Mouse (Mus musculus) liver, postnatal 0 days (tissue): ENCODE results near the gene Arhgap35. TPM values are rescaled to one million over a fixed set of nuclear protein-coding genes. Genes with fewer than 3 reads are reported as not detected.
A peak's percentile ranks its signal among the peaks of the same experiment; 100 is the strongest.

Experiments used
- ATAC-seq: fragments of 200-750 bp; cut with Nextera tagmentation; 2 replicates; pipeline ENCODE4 v1.8.0; 2017; ENCODE audit warnings: mild to moderate bottlenecking, moderate library complexity
- DNase-seq: peaks from one replicate; pipeline ENCODE4 v3.0.0-alpha.2; 2016
- H3K27ac ChIP-seq: fragments of 300-500 bp; sonication (generic); 2 replicates; pipeline ENCODE4 v1.5.1; 2014; ENCODE audit warnings: antibody characterized with exemption, moderate library complexity, mild to moderate bottlenecking, low read depth
- H3K27me3 ChIP-seq: fragments of 300-500 bp; sonication (generic); 2 replicates; pipeline ENCODE4 v1.6.1; 2014; ENCODE audit warnings: low read length, control low read depth, mixed read lengths; ENCODE audit not compliant: insufficient read depth
- H3K36me3 ChIP-seq: fragments of 300-500 bp; sonication (generic); replicated peaks from 2 replicates; pipeline ENCODE4 v1.6.1; 2014; ENCODE audit warnings: mild to moderate bottlenecking, control low read depth, low read length, moderate library complexity, mixed read lengths; ENCODE audit not compliant: insufficient read depth
- H3K4me1 ChIP-seq: fragments of 300-500 bp; sonication (generic); 2 replicates; pipeline ENCODE4 v1.6.1; 2014; ENCODE audit warnings: antibody characterized with exemption, mild to moderate bottlenecking, control low read depth; ENCODE audit not compliant: insufficient read depth
- H3K4me2 ChIP-seq: fragments of 300-500 bp; sonication (generic); 2 replicates; pipeline ENCODE4 v1.6.1; 2014; ENCODE audit warnings: low read depth, mild to moderate bottlenecking, low read length, moderate library complexity, mixed read lengths
- H3K4me3 ChIP-seq: fragments of 300-500 bp; sonication (generic); 2 replicates; pipeline ENCODE4 v1.5.1; 2014; ENCODE audit warnings: low read depth, low read length
- H3K9ac ChIP-seq: fragments of 300-500 bp; sonication (generic); replicated peaks from 2 replicates; pipeline ENCODE4 v1.6.1; 2014; ENCODE audit warnings: mild to moderate bottlenecking, moderate library complexity
- H3K9me3 ChIP-seq: fragments of 300-500 bp; sonication (generic); 2 replicates; pipeline ENCODE4 v1.6.1; 2016; ENCODE audit warnings: mild to moderate bottlenecking, control low read depth, low read length, mixed read lengths
- CTCF ChIP-seq: sonication (generic); IDR thresholded peaks from 2 replicates; pipeline ENCODE4 v1.5.1; 2016; ENCODE audit warnings: antibody characterized with exemption, low read depth
- EP300 ChIP-seq: IDR thresholded peaks from 2 replicates; pipeline ENCODE4 v1.6.1; 2016; ENCODE audit warnings: antibody characterized with exemption, low read depth, mild to moderate bottlenecking
- WGBS: fragments of 180-500 bp; shearing (Covaris S2); extraction: QIAGEN DNeasy Blood & Tissue Kit; methylation state at CpG from one replicate; pipeline ENCODE4 v1.1.7; 2014; ENCODE audit not compliant: insufficient replicate concordance; 5-methylcytosine and 5-hydroxymethylcytosine counted together
- polyA plus RNA-seq: library from polyadenylated mRNA; unstranded; fragments of >200 nt; fragmentation: Nextera tagmentation; extraction: Ambion mirVana; gene quantifications from 2 replicates; pipeline ENCODE4 v1.2.1, GENCODE M21; 2015

Arhgap35 gene
- polyA plus RNA-seq, 1 experiment from 2014 or later = 2.7 TPM

DNA sequence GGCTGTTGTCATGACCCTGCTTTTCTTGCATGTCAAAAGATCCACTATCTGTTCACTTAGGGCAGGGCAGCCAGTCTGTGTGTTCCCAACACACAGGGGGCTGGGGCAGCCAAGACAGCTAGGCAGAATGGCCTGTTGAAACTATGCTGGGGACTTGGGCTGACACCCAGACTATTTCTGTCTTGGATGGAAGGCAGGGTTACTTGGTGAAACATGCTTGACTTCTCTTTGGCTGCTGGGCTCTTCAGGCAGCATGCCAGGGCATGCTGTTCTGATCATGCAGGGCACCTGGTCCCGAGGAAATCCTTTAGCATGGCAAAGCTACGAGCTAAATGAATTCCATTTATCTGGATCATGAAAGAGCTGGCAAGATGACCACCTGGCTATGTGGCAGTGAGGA is 90.5 kb downstream of the Arhgap35 start:
- Histone ChIP-seq H3K27ac (no peak overlapping the region), H3K9me3 (no peaks in the 10 kb centered on the region), H3K27me3 (no peaks in the 10 kb centered on the region), H3K9ac (no peak overlapping the region), H3K36me3 (no peaks in the 10 kb centered on the region), H3K4me2 (no peak overlapping the region), H3K4me1 (peaks cover 6% of the 10 kb centered on the region; the same call in 1 of the 2 replicates), H3K4me3 (no peak overlapping the region)
- TF ChIP-seq EP300 = no peak
- TF ChIP-seq CTCF = no peak
- no peak for DNase-seq
- no peak for ATAC-seq
- 79% methylated on average over 2 of the region's 2 CpGs for WGBS

DNA sequence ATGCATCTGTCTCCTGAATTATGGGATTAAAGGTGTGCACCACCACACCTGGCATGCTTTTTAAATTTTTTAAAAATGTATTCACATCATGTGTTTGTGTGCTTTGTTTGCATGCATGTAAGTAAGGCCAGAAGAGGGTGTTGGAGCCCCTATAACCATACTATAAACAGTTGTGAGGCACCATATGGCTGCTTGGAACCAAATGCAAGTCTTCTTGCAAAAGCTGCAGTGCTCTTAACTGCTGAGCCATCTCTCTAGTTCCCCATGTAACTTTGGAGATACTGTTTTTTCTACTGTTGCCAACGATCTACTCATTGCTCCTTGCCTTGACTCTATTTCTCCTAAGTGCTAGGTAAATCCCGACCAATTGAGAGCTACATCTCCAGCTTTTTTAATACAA is 95.5 kb downstream of the Arhgap35 start:
- Histone ChIP-seq H3K36me3 (no peaks in the 10 kb centered on the region; the same call in 1 of the 2 replicates), H3K9me3 (no peaks in the 10 kb centered on the region), H3K4me2 (no peak overlapping the region), H3K4me1 (no peaks in the 10 kb centered on the region), H3K27me3 (no peaks in the 10 kb centered on the region), H3K4me3 (no peak overlapping the region), H3K9ac (no peak overlapping the region), H3K27ac (no peak overlapping the region)
- DNase-seq = no peak
- TF ChIP-seq EP300 (no peak), CTCF (no peak)
- ATAC-seq = no peak
- 81% methylated on average over 2 of the region's 2 CpGs for WGBS

- Histone ChIP-seq H3K27me3 (no peaks in the 10 kb centered on the region), H3K4me1 (no peaks in the 10 kb centered on the region), H3K4me2 (no peak overlapping the region), H3K4me3 (no peak overlapping the region), H3K9me3 (no peaks in the 10 kb centered on the region), H3K27ac (no peak overlapping the region), H3K9ac (no peak overlapping the region), H3K36me3 (peaks cover 2% of the 10 kb centered on the region; the same call in 1 of the 2 replicates)
- no peak for ATAC-seq
- TF ChIP-seq CTCF (no peak), EP300 (no peak)
- WGBS = 83% methylated on average over 5 of the region's 5 CpGs
- no peak for DNase-seq
These were observed 97.6 kb downstream of the Arhgap35 start for GRCm38 (mm10) chr7:16517198-16517597.

GRCm38 (mm10) chr7:16507284-16507683 is 107.5 kb downstream of the Arhgap35 start:
- ATAC-seq = no peak
- TF ChIP-seq EP300 = no peak
- peak; percentile 81 for TF ChIP-seq CTCF
- Histone ChIP-seq H3K27ac (no peak overlapping the region), H3K9me3 (no peaks in the 10 kb centered on the region), H3K9ac (no peak overlapping the region), H3K4me2 (no peak overlapping the region), H3K27me3 (no peaks in the 10 kb centered on the region), H3K4me1 (peaks cover 21% of the 10 kb centered on the region), H3K4me3 (no peak overlapping the region), H3K36me3 (peaks cover 25% of the 10 kb centered on the region)
- WGBS = 9% methylated on average over 3 of the region's 3 CpGs
- DNase-seq = peak; percentile 63

DNA sequence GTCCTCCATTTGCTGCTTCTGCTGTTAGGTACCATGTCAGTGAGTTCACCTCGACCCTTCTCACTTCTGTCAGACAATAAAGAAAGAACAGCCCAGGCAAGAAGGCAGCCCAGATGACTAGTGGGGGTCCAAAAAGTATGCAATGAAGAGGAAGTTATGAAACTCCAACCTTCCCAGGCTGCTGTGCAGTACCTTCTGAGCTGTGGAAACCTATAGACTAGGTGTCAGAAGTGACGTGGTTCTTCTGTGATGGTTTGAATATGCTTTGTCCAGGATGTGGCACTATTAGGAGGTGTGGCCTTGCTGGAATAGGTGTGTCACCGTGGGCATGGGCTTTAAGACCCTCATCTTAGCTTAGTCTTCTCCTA is 109.6 kb downstream of the Arhgap35 start:
- Histone ChIP-seq H3K27me3 (no peaks in the 10 kb centered on the region), H3K4me2 (no peak overlapping the region), H3K9me3 (no peaks in the 10 kb centered on the region), H3K4me3 (no peak overlapping the region), H3K9ac (no peak overlapping the region), H3K4me1 (peaks cover 21% of the 10 kb centered on the region), H3K36me3 (0 out of 2 replicates have a peak, but pooled peaks cover 16% of the 10 kb centered on the region), H3K27ac (peak overlapping the region; percentile 78)
- ATAC-seq (peak; percentile 14; the same call in 1 of the 2 replicates), DNase-seq (no peak)
- TF ChIP-seq EP300 (no peak), CTCF (no peak)
- WGBS = 65% methylated on average over 3 of the region's 3 CpGs

DNA sequence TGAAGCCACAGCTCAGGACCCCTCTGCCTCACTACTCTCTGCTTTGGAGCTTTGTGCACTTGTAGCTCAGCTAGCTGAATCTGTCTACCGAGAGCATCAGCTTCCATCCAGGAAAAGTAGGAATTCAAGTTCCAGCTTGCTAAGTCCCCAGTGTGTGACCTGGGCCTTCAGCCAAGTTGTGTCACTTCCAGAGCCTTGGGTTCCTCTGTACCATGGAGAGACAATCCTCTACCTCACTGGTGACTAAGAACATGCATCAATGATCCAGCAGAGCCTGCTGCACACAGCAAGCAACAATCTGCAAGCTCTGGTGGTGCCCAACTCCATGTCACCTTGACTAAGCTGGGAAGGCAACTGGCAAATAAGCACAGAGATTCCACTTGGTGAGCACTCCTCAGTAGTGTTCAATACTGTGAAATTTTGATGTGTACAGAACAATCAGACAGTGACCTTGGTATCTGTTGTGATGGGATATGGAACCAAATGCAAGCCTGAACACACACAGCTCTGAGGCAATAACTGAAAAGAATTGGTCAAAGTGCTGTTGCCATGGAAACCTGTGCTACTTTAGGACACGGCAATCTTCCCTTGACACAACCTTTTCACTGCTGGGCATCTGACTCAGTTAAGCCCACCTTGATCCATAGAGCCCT is 110.1 kb downstream of the Arhgap35 start:
- Histone ChIP-seq H3K9me3 (no peaks in the 10 kb centered on the region), H3K9ac (no peak overlapping the region), H3K4me2 (no peak overlapping the region), H3K27me3 (no peaks in the 10 kb centered on the region), H3K36me3 (0 out of 2 replicates have a peak, but pooled peaks cover 16% of the 10 kb centered on the region), H3K4me3 (no peak overlapping the region), H3K4me1 (peaks cover 21% of the 10 kb centered on the region), H3K27ac (peak overlapping the region; percentile 85)
- ATAC-seq (peak; percentile 97), DNase-seq (peak; percentile 47)
- TF ChIP-seq CTCF (no peak), EP300 (no peak)
- 50% methylated on average over 2 of the region's 2 CpGs for WGBS
